24 mouse cellular contexts compared by ENCODE assay signal in genomic region chr2:157436496-157436895, GRCm38 (mm10). TPM values are rescaled to one million over a fixed set of nuclear protein-coding genes. Genes with fewer than 3 reads are reported as not detected.
DNase-seq lines count a peak whose midpoint lies in the region; ATAC-seq and TF ChIP-seq lines count a peak whose summit lies in the region.
"Had no signal": no experiment of that assay in that cellular context is flagged by ENCODE, and none has a peak within 500 bp of the region (broad histone marks: within the 10 kb centered on the region; RNA-seq: fewer than 3 reads in every experiment).

No protein-coding gene starts in this region.

- 80% methylated on average over 11 of the region's 11 CpGs for WGBS in hindbrain, postnatal 0 days
- 84% methylated on average over 11 of the region's 11 CpGs for WGBS in hindbrain, embryonic 11.5 days
- 65% methylated on average over 11 of the region's 11 CpGs for WGBS in lung, embryonic 16.5 days

- no peak overlapping the region for H3K4me3 ChIP-seq in hindbrain, postnatal 0 days (ENCODE audit: low read length)
- no peak overlapping the region for H3K4me3 ChIP-seq in hindbrain, embryonic 11.5 days (ENCODE audit: low read depth, low read length)
- no peak overlapping the region for H3K4me3 ChIP-seq in lung, embryonic 16.5 days (ENCODE audit: low read length)
- no peak overlapping the region; a peak in 1 of 4 replicates for H3K4me3 ChIP-seq in ES-E14 (ENCODE audit: insufficient read depth in 1 of 2, low read depth in 1 of 2, low read length in 2 of 2, poor library complexity in 1 of 2, severe bottlenecking in 1 of 2)
- H3K4me3 ChIP-seq: forebrain, embryonic 12.5 days; heart, embryonic 10.5 days; hindbrain, embryonic 12.5 days; limb, embryonic 13.5 days; liver, embryonic 13.5 days; neural tube, embryonic 15.5 days had no signal

- no peaks in the 10 kb centered on the region for H3K27me3 ChIP-seq in hindbrain, postnatal 0 days (ENCODE audit: insufficient read depth, low read length)
- no peaks in the 10 kb centered on the region for H3K27me3 ChIP-seq in hindbrain, embryonic 11.5 days (ENCODE audit: control insufficient read depth, insufficient read depth, low read length)
- H3K27me3 ChIP-seq in lung, embryonic 16.5 days (ENCODE audit: control insufficient read depth, insufficient read depth, low read depth, low read length): no peaks in the 10 kb centered on the region
- H3K27me3 ChIP-seq: forebrain, embryonic 12.5 days; hindbrain, embryonic 12.5 days; limb, embryonic 13.5 days; liver, embryonic 13.5 days; neural tube, embryonic 15.5 days; Patski had no signal

- in situ Hi-C loops in ES-E14 (cut with MboI; ENCODE audit: low sequenced_read_pairs in 2 of 2, unreplicated experiment in 2 of 2): no loop called here

- no peak for DNase-seq in hindbrain, postnatal 0 days (ENCODE audit: low spot score)
- DNase-seq in hindbrain, embryonic 11.5 days (ENCODE audit: low spot score): no peak
- no peak for DNase-seq in lung, postnatal 25 days (ENCODE audit: low spot score)
- no peak for DNase-seq in ES-E14 (ENCODE audit: low read depth, low spot score)
- DNase-seq in layer of hippocampus, postnatal 36 days: peak; percentile 62 to 70
- DNase-seq in cerebellum, postnatal 36 days: no peak
- DNase-seq: adrenal gland, postnatal 25 days; B cell, adult 2 months; cerebellum, adult 11-12 months; cerebellum, postnatal 14 days; kidney, adult 2 months; kidney, postnatal 25 days; liver, embryonic 13.5 days; lung, postnatal 10 days; right cerebral cortex, postnatal 25 days had no signal

- TF ChIP-seq CTCF in hindbrain, postnatal 0 days (IDR thresholded peaks at IDR 0.05; ENCODE audit: low read depth): no peak

- H3K4me1 ChIP-seq in hindbrain, postnatal 0 days (ENCODE audit: insufficient read depth, low read length): peaks cover 26% of the 10 kb centered on the region
- peaks cover 9% of the 10 kb centered on the region for H3K4me1 ChIP-seq in hindbrain, embryonic 11.5 days (replicated peaks; ENCODE audit: control insufficient read depth, insufficient read depth, low read length)
- H3K4me1 ChIP-seq in lung, embryonic 16.5 days (replicated peaks; ENCODE audit: control insufficient read depth, insufficient read depth, low read length): peaks cover 53% of the 10 kb centered on the region
- H3K4me1 ChIP-seq in ES-E14 (ENCODE audit: control insufficient read depth in 2 of 2, insufficient read depth in 2 of 2, low read length in 2 of 2, poor library complexity in 1 of 2): peaks cover 18 to 50% of the 10 kb centered on the region in 2 experiments

- no peak for ATAC-seq in hindbrain, postnatal 0 days
- no peak for ATAC-seq in hindbrain, embryonic 11.5 days (ENCODE audit: low FRiP score)
- ATAC-seq in lung, embryonic 16.5 days (ENCODE audit: low read depth): 0 out of 2 replicates have a peak, but pooled peaks have one; percentile 17
- ATAC-seq: inflammation-experienced regulatory T-cells, adult 6 months; midbrain, embryonic 16.5 days; Patski had no signal

- no peak overlapping the region for H3K9ac ChIP-seq in hindbrain, postnatal 0 days (replicated peaks; ENCODE audit: low read length)
- H3K9ac ChIP-seq in hindbrain, embryonic 11.5 days (ENCODE audit: low read depth, low read length): no peak overlapping the region
- no peak overlapping the region for H3K9ac ChIP-seq in lung, embryonic 16.5 days (ENCODE audit: low read length)
- H3K9ac ChIP-seq in ES-E14 (ENCODE audit: insufficient read depth, low read depth, low read length, poor library complexity, severe bottlenecking): no peak overlapping the region
- H3K9ac ChIP-seq: forebrain, embryonic 12.5 days; hindbrain, embryonic 12.5 days; limb, embryonic 13.5 days; liver, embryonic 13.5 days; neural tube, embryonic 15.5 days had no signal

- no peak overlapping the region for H3K4me2 ChIP-seq in hindbrain, postnatal 0 days (ENCODE audit: low read depth, low read length)
- H3K4me2 ChIP-seq in hindbrain, embryonic 11.5 days (replicated peaks; ENCODE audit: low read depth, low read length): no peak overlapping the region
- no peak overlapping the region for H3K4me2 ChIP-seq in lung, embryonic 16.5 days (ENCODE audit: low read depth, low read length)
- H3K4me2 ChIP-seq: forebrain, embryonic 12.5 days; hindbrain, embryonic 12.5 days; limb, embryonic 13.5 days; liver, embryonic 13.5 days; neural tube, embryonic 15.5 days had no signal

- peaks cover 10% of the 10 kb centered on the region; the same call in 1 of the 2 replicates for H3K36me3 ChIP-seq in hindbrain, postnatal 0 days (ENCODE audit: insufficient read depth, low read length)
- peaks cover 6% of the 10 kb centered on the region; the same call in 1 of the 2 replicates for H3K36me3 ChIP-seq in hindbrain, embryonic 11.5 days (ENCODE audit: control insufficient read depth, insufficient read depth, low read length)
- H3K36me3 ChIP-seq in lung, embryonic 16.5 days (ENCODE audit: control insufficient read depth, insufficient read depth, low read length): peaks cover 22% of the 10 kb centered on the region
- H3K36me3 ChIP-seq in ES-E14 (ENCODE audit: control insufficient read depth, insufficient read depth, low read length, poor library complexity, severe bottlenecking): peaks cover 12% of the 10 kb centered on the region

- H3K9me3 ChIP-seq in hindbrain, postnatal 0 days (ENCODE audit: low read length): no peaks in the 10 kb centered on the region
- no peaks in the 10 kb centered on the region for H3K9me3 ChIP-seq in hindbrain, embryonic 11.5 days (ENCODE audit: control insufficient read depth, low read length)
- H3K9me3 ChIP-seq in lung, embryonic 16.5 days (ENCODE audit: control insufficient read depth, low read length): peaks cover 4% of the 10 kb centered on the region; the same call in 1 of the 2 replicates
- no peaks in the 10 kb centered on the region for H3K9me3 ChIP-seq in ES-E14 (ENCODE audit: control insufficient read depth, insufficient read depth, low read depth, low read length)
- H3K9me3 ChIP-seq: liver, embryonic 13.5 days; neural tube, embryonic 15.5 days had no signal

- H3K27ac ChIP-seq in hindbrain, postnatal 0 days: peak overlapping the region; percentile 3; the same call in 1 of the 2 replicates
- no peak overlapping the region for H3K27ac ChIP-seq in hindbrain, embryonic 11.5 days (ENCODE audit: low read depth, low read length)
- H3K27ac ChIP-seq in lung, embryonic 16.5 days (ENCODE audit: low read length): no peak overlapping the region; the same call in 1 of the 2 replicates
- H3K27ac ChIP-seq in ES-E14 (ENCODE audit: insufficient read depth, low read depth, low read length, poor library complexity, severe bottlenecking): peak overlapping the region; percentile 17
- H3K27ac ChIP-seq: forebrain, embryonic 12.5 days; heart, embryonic 10.5 days; hindbrain, embryonic 12.5 days; limb, embryonic 13.5 days; liver, embryonic 13.5 days; neural tube, embryonic 15.5 days had no signal

TF ChIP-seq in ES-E14, 5 proteins besides CTCF, POLR2A, EP300 and RAD21:
- TF ChIP-seq ZC3H11A (IDR thresholded peaks at IDR 0.05; ENCODE audit: borderline replicate concordance, low read depth, low read length): no peak
- TF ChIP-seq MAFK (IDR thresholded peaks at IDR 0.05; ENCODE audit: insufficient read depth, low read depth, low read length): no peak
- TF ChIP-seq HCFC1 (IDR thresholded peaks at IDR 0.05; ENCODE audit: borderline replicate concordance, insufficient read depth, low read length): no peak
- TF ChIP-seq CHD2 (IDR thresholded peaks at IDR 0.05; ENCODE audit: low read depth, low read length): no peak
- TF ChIP-seq ZNF384 (IDR thresholded peaks at IDR 0.05; ENCODE audit: low read depth, low read length): no peak
TF ChIP-seq in ES-E14: peak in this region for 0.

RNA-seq across cellular contexts. Expression of gene Src, which starts 18.3 kb away (rescaled TPM):
- total RNA-seq in hindbrain, postnatal 0 days (2014; rRNA removed): 133 and 134 TPM in 2 replicates
- polyA plus RNA-seq in hindbrain, postnatal 0 days (2015; fragmentation: Nextera tagmentation; extraction: Ambion mirVana): 23.2 and 25.4 TPM in 2 replicates
- 13.0 and 14.4 TPM in 2 replicates for polyA plus RNA-seq in hindbrain, embryonic 11.5 days (2014; fragmentation: Nextera tagmentation; extraction: Ambion mirVana)
- polyA plus RNA-seq in lung, embryonic 16.5 days (2015; fragmentation: Nextera tagmentation; extraction: Ambion mirVana): 20.9 and 21.1 TPM in 2 replicates
- 32.5 and 36.7 TPM in 2 replicates for total RNA-seq in ES-E14 (2012; rRNA removed)
- 100 to 1,000 TPM; 154 to 160 TPM for total RNA-seq in layer of hippocampus, postnatal 36 days (2021)

Comparison
In these comparisons a context has a peak if more than half of its experiments do, and no peak if none do; other contexts are left out.
1. H3K27ac ChIP-seq: peak in hindbrain, postnatal 0 days (single experiment) and ES-E14 (single experiment); none in hindbrain, embryonic 11.5 days (single experiment) and lung, embryonic 16.5 days (single experiment).
2. DNase-seq: peak in layer of hippocampus, postnatal 36 days (2 of 2); none in hindbrain, postnatal 0 days (single experiment), hindbrain, embryonic 11.5 days (single experiment), lung, postnatal 25 days (single experiment), ES-E14 (single experiment) and cerebellum, postnatal 36 days (0 of 2).